Mouse (Mus musculus): ENCODE data around the gene Chn1.

The Chn1 gene

GRCm38 (mm10) chr2:73588951-73589350 lies 186.2 kb downstream of the Chn1 start:
- peak in 1 of 2 experiments; percentile 58 for DNase-seq

- DNase-seq: no peak
Observed at GRCm38 (mm10) chr2:73587109-73587506, 188.0 kb downstream of the Chn1 start.

- DNase-seq: no peak
Observed at GRCm38 (mm10) chr2:73586392-73587108, 188.6 kb downstream of the Chn1 start.

GRCm38 (mm10) chr2:73585347-73585831 lies 189.8 kb downstream of the Chn1 start:
- no peak for DNase-seq

- DNase-seq: peak; percentile 82 to 84
Observed at GRCm38 (mm10) chr2:73584645-73585346, 190.3 kb downstream of the Chn1 start.

- no peak for DNase-seq
Observed at GRCm38 (mm10) chr2:73580720-73581119, 194.4 kb downstream of the Chn1 start.

GRCm38 (mm10) chr2:73580166-73580565 lies 195.0 kb downstream of the Chn1 start, which contains the start of gene Chrna1:
Gene Chrna1 (minus strand): TSS chr2:73580338.
- no peak for DNase-seq

- DNase-seq: no peak
Observed at GRCm38 (mm10) chr2:73579168-73579567, 196.0 kb downstream of the Chn1 start.

GRCm38 (mm10) chr2:73574418-73574817 lies 200.7 kb downstream of the Chn1 start:
- DNase-seq: no peak

- DNase-seq: no peak
Observed at GRCm38 (mm10) chr2:73573556-73573955, 201.6 kb downstream of the Chn1 start.

GRCm38 (mm10) chr2:73572539-73573372 lies 202.4 kb downstream of the Chn1 start:
- DNase-seq: peak; percentile 75 to 77

GRCm38 (mm10) chr2:73571901-73572300 lies 203.2 kb downstream of the Chn1 start:
- DNase-seq: no peak

GRCm38 (mm10) chr2:73571304-73571703 lies 203.8 kb downstream of the Chn1 start:
- DNase-seq: no peak

GRCm38 (mm10) chr2:73566989-73567605 lies 208.0 kb downstream of the Chn1 start:
- DNase-seq: peak in 1 of 2 experiments; percentile 75

- DNase-seq: no peak
Observed at GRCm38 (mm10) chr2:73566162-73566561, 209.0 kb downstream of the Chn1 start.

GRCm38 (mm10) chr2:73563690-73564089 lies 211.5 kb downstream of the Chn1 start:
- no peak for DNase-seq

GRCm38 (mm10) chr2:73562656-73563055 lies 212.5 kb downstream of the Chn1 start:
- no peak for DNase-seq

GRCm38 (mm10) chr2:73561665-73562063 lies 213.5 kb downstream of the Chn1 start:
- DNase-seq: peak in 1 of 2 experiments; percentile 62

GRCm38 (mm10) chr2:73560899-73561664 lies 214.1 kb downstream of the Chn1 start:
- DNase-seq: no peak
